Mouse (Mus musculus): ENCODE data around the gene Tuba1c. TPM values are rescaled to one million over a fixed set of nuclear protein-coding genes. Genes with fewer than 3 reads are reported as not detected.

The Tuba1c gene
- polyA plus RNA-seq, 1 experiment from 2014 or later = 159 TPM

DNA sequence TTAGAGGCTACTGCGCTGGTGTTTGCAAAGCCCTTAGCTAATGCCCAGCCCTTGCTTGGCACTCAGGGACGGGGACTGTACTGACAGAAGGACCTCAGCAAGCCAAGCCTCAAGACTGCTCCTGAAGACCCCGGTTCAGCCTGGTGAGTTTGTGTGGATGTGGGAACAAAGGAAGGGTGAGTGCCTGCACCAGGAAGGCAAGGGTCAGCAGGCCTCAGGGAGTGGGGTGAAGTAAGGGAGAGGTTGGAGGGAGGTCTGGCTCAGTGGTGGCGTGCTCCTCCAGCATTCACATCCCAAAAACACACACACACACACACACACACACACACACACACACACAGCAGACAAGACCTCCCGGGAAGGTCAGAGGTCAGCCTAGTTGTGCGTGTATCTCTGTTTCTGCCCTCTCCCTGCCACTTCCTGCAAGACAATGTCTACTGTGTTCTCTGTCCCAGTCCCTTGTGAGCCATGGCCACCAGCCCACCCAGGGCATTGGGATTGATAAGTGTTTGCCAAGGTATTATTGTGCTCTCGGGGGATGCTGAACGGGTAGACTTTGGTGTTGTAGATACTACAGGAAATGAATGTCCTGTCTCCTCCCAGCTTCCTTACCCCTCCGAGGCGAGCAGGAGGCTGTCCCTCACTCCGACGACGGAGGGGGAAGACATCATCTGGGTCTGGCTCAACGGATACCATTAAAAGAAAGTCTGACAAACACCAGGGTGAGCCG, 48.7 kb downstream of the Tuba1c start:
- ATAC-seq (ENCODE audit: low FRiP score, low TSS enrichment) = no peak
- DNase-seq (ENCODE audit: low spot score) = no peak
- H3K4me2 ChIP-seq (replicated peaks; ENCODE audit: low read depth) = no peak overlapping the region
- no peaks in the 10 kb centered on the region; the same call in 1 of the 2 replicates for H3K36me3 ChIP-seq (ENCODE audit: control insufficient read depth, insufficient read depth, low read length)
- TF ChIP-seq EP300 (optimal IDR thresholded peaks at IDR 0.05) (no peak), CTCF (IDR thresholded peaks at IDR 0.05; ENCODE audit: low read depth) (no peak)
- no peak overlapping the region for H3K9ac ChIP-seq (ENCODE audit: low read length)
- peaks cover 4% of the 10 kb centered on the region; the same call in 1 of the 2 replicates for H3K4me1 ChIP-seq (replicated peaks; ENCODE audit: control insufficient read depth, insufficient read depth)
- 75% methylated on average over 15 of the region's 15 CpGs for WGBS
- no peak overlapping the region for H3K27ac ChIP-seq (replicated peaks)
- no peaks in the 10 kb centered on the region for H3K9me3 ChIP-seq (ENCODE audit: control insufficient read depth, low read length)
- no peaks in the 10 kb centered on the region for H3K27me3 ChIP-seq (ENCODE audit: control insufficient read depth, insufficient read depth, low read length)
- no peak overlapping the region for H3K4me3 ChIP-seq (ENCODE audit: low read depth, low read length)

DNA sequence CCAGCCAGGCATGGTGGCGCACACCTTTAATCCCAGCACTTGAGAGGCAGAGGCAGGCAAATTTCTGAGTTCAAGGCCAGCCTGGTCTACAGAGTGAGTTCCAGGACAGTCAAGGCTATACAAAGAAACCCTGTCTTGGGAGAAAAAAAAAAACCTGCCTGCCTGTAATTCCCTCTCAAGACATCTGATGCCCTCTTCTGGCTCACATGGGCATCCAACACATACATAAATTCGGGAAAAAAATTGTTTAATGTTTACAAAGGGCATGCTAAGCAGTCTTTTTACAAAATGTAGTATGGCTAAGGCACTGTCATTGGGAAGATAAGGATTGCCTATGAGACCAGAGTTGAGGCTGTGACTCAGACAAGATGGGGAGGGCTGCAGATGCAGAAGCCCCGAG, 50.1 kb downstream of the Tuba1c start:
- no peak for DNase-seq (ENCODE audit: low spot score)
- Histone ChIP-seq H3K27ac (replicated peaks) (no peak overlapping the region), H3K4me1 (replicated peaks; ENCODE audit: control insufficient read depth, insufficient read depth) (no peaks in the 10 kb centered on the region), H3K27me3 (ENCODE audit: control insufficient read depth, insufficient read depth, low read length) (no peaks in the 10 kb centered on the region), H3K4me2 (replicated peaks; ENCODE audit: low read depth) (no peak overlapping the region), H3K9ac (ENCODE audit: low read length) (no peak overlapping the region), H3K9me3 (ENCODE audit: control insufficient read depth, low read length) (no peaks in the 10 kb centered on the region), H3K36me3 (ENCODE audit: control insufficient read depth, insufficient read depth, low read length) (no peaks in the 10 kb centered on the region; the same call in 1 of the 2 replicates), H3K4me3 (ENCODE audit: low read depth, low read length) (no peak overlapping the region)
- 76% methylated on average over 3 of the region's 3 CpGs for WGBS
- TF ChIP-seq CTCF (IDR thresholded peaks at IDR 0.05; ENCODE audit: low read depth) (peak; percentile 38; the same call in 1 of the 2 replicates), EP300 (optimal IDR thresholded peaks at IDR 0.05) (no peak)
- ATAC-seq (ENCODE audit: low FRiP score, low TSS enrichment) = no peak

DNA sequence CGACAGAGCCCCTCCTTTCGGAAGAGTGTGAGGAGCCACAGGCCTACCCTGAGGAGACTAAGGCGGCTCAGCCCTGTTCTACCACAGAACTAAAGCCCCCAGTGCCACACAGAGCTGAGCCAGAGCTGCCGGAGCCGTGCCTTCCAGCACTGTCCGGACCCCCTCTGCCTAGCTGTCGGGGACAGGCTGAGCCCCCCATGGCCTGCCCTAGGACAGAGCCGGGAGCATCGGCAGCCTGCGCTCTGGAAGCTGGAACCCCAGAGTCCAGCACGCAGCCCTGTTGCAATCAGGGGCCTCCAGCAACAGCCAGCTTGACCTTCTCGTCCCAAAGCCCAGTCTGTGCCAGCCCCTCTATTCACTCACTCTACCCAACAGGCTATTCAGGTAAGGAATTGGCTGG, 52.6 kb downstream of the Tuba1c start:
- 94% methylated on average over 12 of the region's 12 CpGs for WGBS
- TF ChIP-seq EP300 (optimal IDR thresholded peaks at IDR 0.05) (no peak), CTCF (IDR thresholded peaks at IDR 0.05; ENCODE audit: low read depth) (no peak)
- Histone ChIP-seq H3K9ac (ENCODE audit: low read length) (no peak overlapping the region), H3K27ac (replicated peaks) (no peak overlapping the region), H3K4me2 (replicated peaks; ENCODE audit: low read depth) (no peak overlapping the region), H3K4me3 (ENCODE audit: low read depth, low read length) (no peak overlapping the region), H3K36me3 (ENCODE audit: control insufficient read depth, insufficient read depth, low read length) (no peaks in the 10 kb centered on the region; the same call in 1 of the 2 replicates), H3K4me1 (replicated peaks; ENCODE audit: control insufficient read depth, insufficient read depth) (no peaks in the 10 kb centered on the region), H3K27me3 (ENCODE audit: control insufficient read depth, insufficient read depth, low read length) (peaks cover 10% of the 10 kb centered on the region; the same call in 1 of the 2 replicates), H3K9me3 (ENCODE audit: control insufficient read depth, low read length) (no peaks in the 10 kb centered on the region)
- DNase-seq (ENCODE audit: low spot score) (no peak), ATAC-seq (ENCODE audit: low FRiP score, low TSS enrichment) (no peak)

DNA sequence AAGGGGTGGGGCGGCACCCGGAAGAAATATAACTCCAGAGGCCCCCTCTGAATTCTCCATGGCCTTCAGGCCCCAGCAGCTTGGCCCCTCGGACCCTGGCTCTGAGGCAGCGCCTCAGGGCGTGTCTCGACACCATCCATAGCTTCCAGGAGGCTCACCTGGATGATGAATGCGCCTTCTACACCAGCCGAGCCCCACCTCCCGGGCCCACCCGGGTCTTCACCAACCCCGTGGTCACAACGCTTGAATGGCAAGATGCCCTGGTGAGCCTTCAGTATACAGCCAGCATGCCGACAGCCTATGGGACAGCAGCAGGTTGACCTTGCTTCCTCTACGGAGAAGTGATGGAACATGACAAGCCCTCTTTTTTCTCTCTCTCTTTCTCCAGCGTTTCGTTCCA, 53.1 kb downstream of the Tuba1c start:
- Histone ChIP-seq H3K27ac (replicated peaks) (no peak overlapping the region), H3K9ac (ENCODE audit: low read length) (no peak overlapping the region), H3K4me3 (ENCODE audit: low read depth, low read length) (no peak overlapping the region), H3K9me3 (ENCODE audit: control insufficient read depth, low read length) (no peaks in the 10 kb centered on the region), H3K4me1 (replicated peaks; ENCODE audit: control insufficient read depth, insufficient read depth) (no peaks in the 10 kb centered on the region), H3K4me2 (replicated peaks; ENCODE audit: low read depth) (no peak overlapping the region), H3K36me3 (ENCODE audit: control insufficient read depth, insufficient read depth, low read length) (no peaks in the 10 kb centered on the region; the same call in 1 of the 2 replicates), H3K27me3 (ENCODE audit: control insufficient read depth, insufficient read depth, low read length) (peaks cover 14% of the 10 kb centered on the region; the same call in 1 of the 2 replicates)
- TF ChIP-seq EP300 (optimal IDR thresholded peaks at IDR 0.05) (no peak), CTCF (IDR thresholded peaks at IDR 0.05; ENCODE audit: low read depth) (no peak)
- 89% methylated on average over 16 of the region's 16 CpGs for WGBS
- DNase-seq (ENCODE audit: low spot score) = no peak
- ATAC-seq (ENCODE audit: low FRiP score, low TSS enrichment) = no peak

DNA sequence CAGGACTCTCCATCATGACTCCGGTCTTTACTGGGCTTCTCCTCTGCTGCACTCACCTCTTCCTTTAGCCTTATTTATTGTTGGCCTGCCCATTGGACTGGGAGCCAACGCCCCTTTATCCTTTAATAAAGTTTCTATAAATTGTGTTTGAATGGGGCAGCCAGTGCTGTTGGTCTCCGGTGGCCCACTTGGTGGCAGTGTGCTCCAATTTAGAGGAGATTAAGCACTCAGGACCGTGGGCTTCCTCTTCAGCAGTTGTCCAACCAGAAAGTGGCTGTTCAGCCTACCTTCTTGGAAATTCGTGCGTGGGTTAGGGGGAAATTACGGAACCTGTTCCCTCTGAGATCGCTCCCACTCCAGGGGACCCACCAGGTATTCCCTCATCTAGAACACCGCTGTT, 53.6 kb downstream of the Tuba1c start:
- Histone ChIP-seq H3K9me3 (ENCODE audit: control insufficient read depth, low read length) (no peaks in the 10 kb centered on the region), H3K4me2 (replicated peaks; ENCODE audit: low read depth) (no peak overlapping the region), H3K4me3 (ENCODE audit: low read depth, low read length) (no peak overlapping the region), H3K36me3 (ENCODE audit: control insufficient read depth, insufficient read depth, low read length) (no peaks in the 10 kb centered on the region; the same call in 1 of the 2 replicates), H3K4me1 (replicated peaks; ENCODE audit: control insufficient read depth, insufficient read depth) (no peaks in the 10 kb centered on the region), H3K9ac (ENCODE audit: low read length) (no peak overlapping the region), H3K27me3 (ENCODE audit: control insufficient read depth, insufficient read depth, low read length) (peaks cover 14% of the 10 kb centered on the region; the same call in 1 of the 2 replicates), H3K27ac (replicated peaks) (no peak overlapping the region)
- peak; percentile 70 for DNase-seq (ENCODE audit: low spot score)
- TF ChIP-seq EP300 (optimal IDR thresholded peaks at IDR 0.05) (no peak), CTCF (IDR thresholded peaks at IDR 0.05; ENCODE audit: low read depth) (peak; percentile 83)
- ATAC-seq (ENCODE audit: low FRiP score, low TSS enrichment) = no peak
- whole genome bisulfite sequencing = 69% methylated on average over 9 of the region's 9 CpGs

DNA sequence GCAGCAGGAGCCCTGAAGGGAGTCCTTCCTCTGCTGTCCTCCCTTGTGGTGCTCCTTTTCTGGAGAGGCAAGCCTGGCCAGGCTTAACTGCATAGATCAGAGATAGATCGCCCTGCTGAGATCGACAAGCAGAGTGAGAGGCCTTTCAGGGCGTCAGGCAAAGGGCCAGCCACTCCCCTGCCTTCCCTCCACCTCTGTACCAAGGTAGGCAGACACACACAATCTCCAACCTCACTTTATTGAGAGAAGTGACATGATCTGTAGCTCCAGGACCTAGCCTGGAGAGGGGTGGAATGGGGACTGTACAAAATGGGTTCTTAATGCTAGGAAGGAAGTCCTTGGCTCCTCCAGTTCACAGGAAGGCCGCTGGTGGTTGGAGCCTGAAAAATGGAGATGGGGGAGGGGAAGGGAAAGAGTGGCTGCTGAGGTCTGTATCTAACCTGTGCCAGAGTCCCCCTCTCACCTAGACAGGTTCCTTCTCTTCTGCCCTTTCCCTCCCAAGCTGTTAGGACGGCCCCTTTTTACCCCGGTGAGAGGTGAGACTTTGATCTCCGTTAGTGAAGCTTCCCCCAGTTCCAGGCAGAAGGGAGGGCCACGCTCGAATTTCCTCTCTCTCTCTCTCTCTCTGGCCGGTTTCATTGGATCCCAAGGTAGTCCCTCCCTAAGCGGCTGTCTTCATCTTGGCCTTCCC, 54.3 kb downstream of the Tuba1c start:
- no peak overlapping the region for H3K27ac ChIP-seq (replicated peaks)
- H3K4me2 ChIP-seq (replicated peaks; ENCODE audit: low read depth) = no peak overlapping the region
- no peak overlapping the region for H3K4me3 ChIP-seq (ENCODE audit: low read depth, low read length)
- no peak overlapping the region for H3K9ac ChIP-seq (ENCODE audit: low read length)
- WGBS = 17% methylated on average over 11 of the region's 11 CpGs
- TF ChIP-seq CTCF (IDR thresholded peaks at IDR 0.05; ENCODE audit: low read depth) = no peak
- no peak for TF ChIP-seq EP300 (optimal IDR thresholded peaks at IDR 0.05)
- H3K36me3 ChIP-seq (ENCODE audit: control insufficient read depth, insufficient read depth, low read length) = no peaks in the 10 kb centered on the region; the same call in 1 of the 2 replicates
- ATAC-seq (ENCODE audit: low FRiP score, low TSS enrichment) (no peak), DNase-seq (ENCODE audit: low spot score) (no peak)
- no peaks in the 10 kb centered on the region for H3K4me1 ChIP-seq (replicated peaks; ENCODE audit: control insufficient read depth, insufficient read depth)
- peaks cover 16% of the 10 kb centered on the region; the same call in 1 of the 2 replicates for H3K27me3 ChIP-seq (ENCODE audit: control insufficient read depth, insufficient read depth, low read length)
- H3K9me3 ChIP-seq (ENCODE audit: control insufficient read depth, low read length) = no peaks in the 10 kb centered on the region
